In genomic region chr4:148715396-148715795, GRCm38 (mm10) we compare ENCODE assay signal across 13 mouse cellular contexts.
DNase-seq lines count a peak whose midpoint lies in the region; ATAC-seq and TF ChIP-seq lines count a peak whose summit lies in the region.
"Had no signal": no experiment of that assay in that cellular context is flagged by ENCODE, and none has a peak within 500 bp of the region (broad histone marks: within the 10 kb centered on the region; RNA-seq: fewer than 3 reads in every experiment).

No protein-coding gene starts in this region.

- no peak overlapping the region for H3K27ac ChIP-seq in gastrocnemius, adult 2 months
- H3K27ac ChIP-seq in midbrain, postnatal 0 days (ENCODE audit: low read depth, low read length) = no peak overlapping the region
- H3K27ac ChIP-seq in midbrain, embryonic 11.5 days (ENCODE audit: low read depth, low read length) = no peak overlapping the region
- no peak overlapping the region for H3K27ac ChIP-seq in stomach, embryonic 16.5 days (ENCODE audit: low read length)
- H3K27ac ChIP-seq in forebrain, embryonic 11.5 days (ENCODE audit: low read depth, low read length) = no peak overlapping the region
- H3K27ac ChIP-seq: hindbrain, embryonic 13.5 days; midbrain, embryonic 13.5 days; neural tube, embryonic 15.5 days had no signal

- H3K9me3 ChIP-seq in midbrain, postnatal 0 days (ENCODE audit: low read length) = no peaks in the 10 kb centered on the region
- H3K9me3 ChIP-seq in midbrain, embryonic 11.5 days (ENCODE audit: control insufficient read depth, low read length) = no peaks in the 10 kb centered on the region
- H3K9me3 ChIP-seq in stomach, embryonic 16.5 days (replicated peaks; ENCODE audit: control insufficient read depth, low read length) = no peaks in the 10 kb centered on the region
- H3K9me3 ChIP-seq in forebrain, embryonic 11.5 days (ENCODE audit: control insufficient read depth, low read length) = no peaks in the 10 kb centered on the region
- H3K9me3 ChIP-seq: hindbrain, embryonic 13.5 days; midbrain, embryonic 13.5 days; neural tube, embryonic 15.5 days had no signal

- H3K4me2 ChIP-seq in midbrain, postnatal 0 days (ENCODE audit: low read depth, low read length, poor library complexity, severe bottlenecking) = no peak overlapping the region
- no peak overlapping the region for H3K4me2 ChIP-seq in midbrain, embryonic 11.5 days
- no peak overlapping the region for H3K4me2 ChIP-seq in stomach, embryonic 16.5 days (ENCODE audit: low read depth, low read length)
- H3K4me2 ChIP-seq in forebrain, embryonic 11.5 days (ENCODE audit: low read depth, low read length, severe bottlenecking) = no peak overlapping the region
- H3K4me2 ChIP-seq: hindbrain, embryonic 13.5 days; midbrain, embryonic 13.5 days; neural tube, embryonic 15.5 days had no signal

- intact Hi-C loops in gastrocnemius, adult 2 months (cut with DNase I) = no loop called here

- WGBS in midbrain, postnatal 0 days = 49% methylated on average over 3 of the region's 3 CpGs
- WGBS in midbrain, embryonic 11.5 days = 24% methylated on average over 3 of the region's 3 CpGs
- 48% methylated on average over 3 of the region's 3 CpGs for WGBS in stomach, embryonic 16.5 days
- WGBS in forebrain, embryonic 11.5 days = 48% methylated on average over 3 of the region's 3 CpGs

- H3K27me3 ChIP-seq in midbrain, postnatal 0 days (ENCODE audit: insufficient read depth, low read length) = 0 out of 2 replicates have a peak, but pooled peaks cover 4% of the 10 kb centered on the region
- no peaks in the 10 kb centered on the region; the same call in 1 of the 2 replicates for H3K27me3 ChIP-seq in midbrain, embryonic 11.5 days (ENCODE audit: control insufficient read depth, insufficient read depth, low read length)
- H3K27me3 ChIP-seq in stomach, embryonic 16.5 days (ENCODE audit: control insufficient read depth, insufficient read depth, low read length) = no peaks in the 10 kb centered on the region
- no peaks in the 10 kb centered on the region for H3K27me3 ChIP-seq in forebrain, embryonic 11.5 days (ENCODE audit: control insufficient read depth, insufficient read depth, low read length)

- no peak for DNase-seq in gastrocnemius, adult 2 months
- no peak for DNase-seq in gastrocnemius, postnatal 4 days (ENCODE audit: low spot score in 2 of 2)
- DNase-seq in midbrain, postnatal 0 days (ENCODE audit: low spot score) = no peak
- no peak for DNase-seq in midbrain, embryonic 11.5 days (ENCODE audit: low spot score, missing footprints)
- peak; percentile 54 to 58 for DNase-seq in kidney, postnatal 25 days
- no peak for DNase-seq in forebrain, embryonic 11.5 days (ENCODE audit: low spot score)
- DNase-seq in right cerebral cortex, postnatal 4 days = no peak
- DNase-seq: layer of hippocampus, adult 9-11 months had no signal

- TF ChIP-seq CTCF in gastrocnemius, adult 2 months (IDR thresholded peaks at IDR 0.05) = peak; percentile 54
- peak; percentile 40 for TF ChIP-seq CTCF in midbrain, postnatal 0 days (IDR thresholded peaks at IDR 0.05)

- no peak for ATAC-seq in midbrain, postnatal 0 days (ENCODE audit: low FRiP score)
- ATAC-seq in midbrain, embryonic 11.5 days (ENCODE audit: low FRiP score) = no peak
- ATAC-seq in stomach, embryonic 16.5 days (ENCODE audit: insufficient read depth, low FRiP score) = 0 out of 2 replicates have a peak, but pooled peaks have one; percentile 12
- no peak for ATAC-seq in forebrain, embryonic 11.5 days (replicated peaks; ENCODE audit: low FRiP score)
- ATAC-seq: forebrain, embryonic 14.5 days; midbrain, embryonic 13.5 days had no signal

- H3K9ac ChIP-seq in midbrain, postnatal 0 days (replicated peaks; ENCODE audit: low read length, poor library complexity, severe bottlenecking) = no peak overlapping the region
- no peak overlapping the region for H3K9ac ChIP-seq in midbrain, embryonic 11.5 days (ENCODE audit: low read length)
- no peak overlapping the region for H3K9ac ChIP-seq in stomach, embryonic 16.5 days (ENCODE audit: low read length)
- H3K9ac ChIP-seq in forebrain, embryonic 11.5 days (ENCODE audit: low read length) = no peak overlapping the region
- H3K9ac ChIP-seq: hindbrain, embryonic 13.5 days; midbrain, embryonic 13.5 days; neural tube, embryonic 15.5 days had no signal

- no peaks in the 10 kb centered on the region for H3K4me1 ChIP-seq in midbrain, postnatal 0 days (ENCODE audit: insufficient read depth, low read length)
- peaks cover 13% of the 10 kb centered on the region for H3K4me1 ChIP-seq in midbrain, embryonic 11.5 days (ENCODE audit: control insufficient read depth, insufficient read depth, low read length)
- H3K4me1 ChIP-seq in stomach, embryonic 16.5 days (ENCODE audit: control insufficient read depth, insufficient read depth, low read length) = no peaks in the 10 kb centered on the region; the same call in 1 of the 2 replicates
- peaks cover 16% of the 10 kb centered on the region for H3K4me1 ChIP-seq in forebrain, embryonic 11.5 days (replicated peaks; ENCODE audit: control insufficient read depth, insufficient read depth, low read length)

- H3K36me3 ChIP-seq in midbrain, postnatal 0 days (ENCODE audit: insufficient read depth, low read length) = no peaks in the 10 kb centered on the region
- no peaks in the 10 kb centered on the region for H3K36me3 ChIP-seq in midbrain, embryonic 11.5 days (ENCODE audit: control insufficient read depth, insufficient read depth, low read length)
- H3K36me3 ChIP-seq in stomach, embryonic 16.5 days (ENCODE audit: control insufficient read depth, insufficient read depth, low read length) = no peaks in the 10 kb centered on the region
- H3K36me3 ChIP-seq in forebrain, embryonic 11.5 days (ENCODE audit: control insufficient read depth, insufficient read depth, low read length) = no peaks in the 10 kb centered on the region
- H3K36me3 ChIP-seq: hindbrain, embryonic 13.5 days; midbrain, embryonic 13.5 days; neural tube, embryonic 15.5 days had no signal

- H3K4me3 ChIP-seq in gastrocnemius, adult 2 months = no peak overlapping the region
- no peak overlapping the region for H3K4me3 ChIP-seq in midbrain, postnatal 0 days (ENCODE audit: low read depth, low read length)
- no peak overlapping the region for H3K4me3 ChIP-seq in midbrain, embryonic 11.5 days (ENCODE audit: low read depth, low read length)
- H3K4me3 ChIP-seq in stomach, embryonic 16.5 days (replicated peaks; ENCODE audit: low read length) = no peak overlapping the region
- H3K4me3 ChIP-seq in forebrain, embryonic 11.5 days (ENCODE audit: low read depth, low read length) = no peak overlapping the region
- H3K4me3 ChIP-seq: hindbrain, embryonic 13.5 days; midbrain, embryonic 13.5 days; neural tube, embryonic 15.5 days had no signal

Comparison
In these comparisons a context has a peak if more than half of its experiments do, and no peak if none do; other contexts are left out.
1. DNase-seq: peak in kidney, postnatal 25 days (2 of 2); none in gastrocnemius, adult 2 months (single experiment), gastrocnemius, postnatal 4 days (0 of 2), midbrain, postnatal 0 days (single experiment), midbrain, embryonic 11.5 days (single experiment), forebrain, embryonic 11.5 days (single experiment) and right cerebral cortex, postnatal 4 days (single experiment).